Mouse (Mus musculus): ENCODE measurements around the gene Rrad.
"Not testable (repeated sequence)": the region's sequence is repeated elsewhere in the genome, so short reads cannot be mapped to it uniquely, and the experiment has no call there.

The Rrad gene

GRCm38 (mm10) chr8:104630981-104631663 lies at the start of gene Rrad:
Rrad (minus strand) TSS chr8:104631327.
- DNase-seq: peak; percentile 74 to 85

- no peak for DNase-seq
Measured at GRCm38 (mm10) chr8:104655614-104656013, 24.5 kb upstream of the Rrad start.

GRCm38 (mm10) chr8:104654984-104655383 lies 23.9 kb upstream of the Rrad start:
- peak; percentile 38 to 51 for DNase-seq

GRCm38 (mm10) chr8:104644187-104644586 lies 13.1 kb upstream of the Rrad start:
- not testable (repeated sequence) for DNase-seq

- DNase-seq: no peak
Measured at GRCm38 (mm10) chr8:104642324-104642654, 11.2 kb upstream of the Rrad start.

- DNase-seq: peak; percentile 77 to 81
Measured at GRCm38 (mm10) chr8:104641426-104642323, 10.5 kb upstream of the Rrad start, which contains the start of gene Ciao2b. Ciao2b (minus strand) TSS chr8:104641965.

- no peak for DNase-seq
Measured at GRCm38 (mm10) chr8:104640831-104641370, 9.8 kb upstream of the Rrad start.

GRCm38 (mm10) chr8:104640241-104640640 lies 9.1 kb upstream of the Rrad start:
- DNase-seq: no peak

- no peak for DNase-seq
Measured at GRCm38 (mm10) chr8:104638010-104638409, 6.9 kb upstream of the Rrad start.

- no peak for DNase-seq
Measured at GRCm38 (mm10) chr8:104635004-104635710, 4.0 kb upstream of the Rrad start.

- peak in 1 of 2 experiments; percentile 2 for DNase-seq
Measured at GRCm38 (mm10) chr8:104633156-104633744, 2.1 kb upstream of the Rrad start.

GRCm38 (mm10) chr8:104632486-104632885 lies 1.4 kb upstream of the Rrad start:
- no peak for DNase-seq

GRCm38 (mm10) chr8:104631975-104632374 lies 848 bp upstream of the Rrad start:
- DNase-seq: peak in 1 of 2 experiments; percentile 13

- DNase-seq: peak in 1 of 2 experiments; percentile 22
Measured at GRCm38 (mm10) chr8:104630574-104630973, 553 bp downstream of the Rrad start.

GRCm38 (mm10) chr8:104630111-104630479 lies 1.0 kb downstream of the Rrad start:
- DNase-seq: no peak

GRCm38 (mm10) chr8:104629306-104630110 lies 1.6 kb downstream of the Rrad start:
- no peak for DNase-seq

- no peak for DNase-seq
Measured at GRCm38 (mm10) chr8:104628402-104628801, 2.7 kb downstream of the Rrad start.

GRCm38 (mm10) chr8:104627065-104627740 lies 3.9 kb downstream of the Rrad start:
- no peak for DNase-seq

- DNase-seq: no peak
Measured at GRCm38 (mm10) chr8:104624161-104624560, 7.0 kb downstream of the Rrad start, which contains the start of gene Cdh16. Cdh16 (minus strand) TSS chr8:104624396.

GRCm38 (mm10) chr8:104620765-104621164 lies 10.4 kb downstream of the Rrad start:
- no peak for DNase-seq

- no peak for DNase-seq
Measured at GRCm38 (mm10) chr8:104613119-104613518, 18.0 kb downstream of the Rrad start.
